Mouse (Mus musculus) lung, postnatal 0 days (tissue): ENCODE data around the gene Clec16a. TPM values are rescaled to one million over a fixed set of nuclear protein-coding genes. Genes with fewer than 3 reads are reported as not detected.

Source experiments
- ATAC-seq: fragments of 200-750 bp; cut with Nextera tagmentation; 2 replicates; pipeline ENCODE4 v1.8.0; 2017; ENCODE audit warnings: moderate library complexity
- DNase-seq: peaks from one replicate; pipeline ENCODE4 v3.0.0-alpha.2; 2016; ENCODE audit warnings: low spot score
- H3K27ac ChIP-seq: fragments of 300-500 bp; sonication (generic); 2 replicates; pipeline ENCODE4 v1.5.1; 2014; ENCODE audit warnings: antibody characterized with exemption, mild to moderate bottlenecking, low read length, mixed read lengths
- H3K27me3 ChIP-seq: fragments of 300-500 bp; sonication (generic); replicated peaks from 2 replicates; pipeline ENCODE4 v1.6.1; 2014; ENCODE audit warnings: low read length, mixed read lengths; ENCODE audit not compliant: insufficient read depth
- H3K36me3 ChIP-seq: fragments of 300-500 bp; sonication (generic); 2 replicates; pipeline ENCODE4 v1.6.1; 2014; ENCODE audit warnings: low read length, mixed read lengths; ENCODE audit not compliant: insufficient read depth
- H3K4me1 ChIP-seq: fragments of 300-500 bp; sonication (generic); 2 replicates; pipeline ENCODE4 v1.6.1; 2014; ENCODE audit warnings: antibody characterized with exemption, low read depth, low read length, mixed read lengths; ENCODE audit not compliant: insufficient read depth
- H3K4me2 ChIP-seq: fragments of 300-500 bp; sonication (generic); replicated peaks from 2 replicates; pipeline ENCODE4 v1.6.1; 2014; ENCODE audit warnings: low read depth, mild to moderate bottlenecking, low read length, moderate library complexity, mixed read lengths
- H3K4me3 ChIP-seq: fragments of 300-500 bp; sonication (generic); 2 replicates; pipeline ENCODE4 v1.5.1; 2014; ENCODE audit warnings: low read depth, low read length
- H3K9ac ChIP-seq: fragments of 300-500 bp; sonication (generic); replicated peaks from 2 replicates; pipeline ENCODE4 v1.6.1; 2014; ENCODE audit warnings: low read depth, mild to moderate bottlenecking
- H3K9me3 ChIP-seq: fragments of 300-500 bp; sonication (generic); 2 replicates; pipeline ENCODE4 v1.6.1; 2016; ENCODE audit warnings: low read length, mixed read lengths
- CTCF ChIP-seq: IDR thresholded peaks from 2 replicates; pipeline ENCODE4 v1.5.1; 2016; ENCODE audit warnings: antibody characterized with exemption, mild to moderate bottlenecking
- EP300 ChIP-seq: IDR thresholded peaks from 2 replicates; pipeline ENCODE4 v1.6.1; 2016; ENCODE audit warnings: antibody characterized with exemption, mild to moderate bottlenecking, control low read depth
- WGBS: fragments of 180-500 bp; shearing (Covaris S2); extraction: QIAGEN DNeasy Blood & Tissue Kit; methylation state at CpG from one replicate; pipeline ENCODE4 v1.1.7; 2014; 5-methylcytosine and 5-hydroxymethylcytosine counted together
- polyA plus RNA-seq: library from polyadenylated mRNA; unstranded; fragments of >200 nt; fragmentation: Nextera tagmentation; extraction: Ambion mirVana; gene quantifications from 2 replicates; pipeline ENCODE4 v1.2.1, GENCODE M21; 2015

The Clec16a gene
- polyA plus RNA-seq, 1 experiment from 2014 or later = 32.0 TPM

DNA sequence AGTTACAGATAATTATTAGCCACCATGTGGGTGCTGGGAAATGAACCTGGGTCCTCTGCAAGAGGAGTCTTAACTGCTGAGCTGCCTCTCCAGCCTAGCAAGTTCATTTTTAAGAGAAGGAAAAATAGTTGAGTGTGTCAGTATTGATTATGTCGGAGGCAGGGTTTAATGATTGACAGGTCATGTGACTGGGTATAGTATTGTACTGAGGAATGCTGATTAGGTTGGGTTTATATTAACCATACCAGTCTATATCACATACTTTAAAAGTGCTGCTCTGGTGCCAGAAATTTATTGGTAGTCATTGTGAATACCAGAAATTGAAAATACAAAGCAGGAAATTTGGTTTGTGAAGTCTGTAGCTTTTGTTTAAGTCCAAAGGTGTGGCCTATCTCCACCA is 130.5 kb downstream of the Clec16a start:
- Histone ChIP-seq H3K9me3 (no peaks in the 10 kb centered on the region), H3K4me3 (no peak overlapping the region), H3K4me2 (no peak overlapping the region), H3K27me3 (no peaks in the 10 kb centered on the region), H3K9ac (no peak overlapping the region), H3K4me1 (peaks cover 6% of the 10 kb centered on the region; the same call in 1 of the 2 replicates), H3K27ac (no peak overlapping the region), H3K36me3 (no peaks in the 10 kb centered on the region)
- DNase-seq (no peak), ATAC-seq (no peak)
- TF ChIP-seq EP300 (no peak), CTCF (no peak)
- WGBS = 63% methylated on average over 1 of the region's 1 CpGs

DNA sequence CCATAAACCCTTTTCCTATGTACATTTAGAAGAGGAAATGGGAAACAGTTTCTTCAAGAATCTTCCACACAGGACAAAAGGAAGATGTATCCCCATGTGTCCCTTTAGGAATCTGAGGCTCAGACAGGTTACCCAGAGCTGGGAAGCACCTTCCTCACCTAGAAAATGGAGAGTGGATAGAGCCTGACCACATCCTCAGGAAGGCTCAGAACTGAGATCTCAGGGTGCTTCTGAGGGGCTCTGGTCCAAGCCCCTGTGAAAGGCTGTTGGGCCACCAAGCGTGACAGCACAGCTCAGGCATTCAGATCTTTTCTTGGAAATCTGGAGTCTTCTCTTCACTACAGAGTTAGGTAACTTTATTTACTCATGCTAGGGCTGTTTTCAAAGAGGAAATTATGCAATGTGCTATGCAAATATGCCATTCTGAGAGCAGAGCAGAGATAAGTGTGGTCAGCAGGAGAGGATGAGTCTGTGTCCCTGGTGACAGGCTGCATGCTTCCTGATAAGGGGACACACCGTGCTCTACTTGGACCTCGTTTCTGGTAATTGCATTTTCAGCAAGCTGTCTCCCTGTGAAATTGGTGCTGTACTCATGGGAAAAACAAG is 131.4 kb downstream of the Clec16a start:
- Histone ChIP-seq H3K4me2 (no peak overlapping the region), H3K9ac (no peak overlapping the region), H3K4me3 (no peak overlapping the region), H3K9me3 (no peaks in the 10 kb centered on the region), H3K4me1 (peaks cover 6% of the 10 kb centered on the region; the same call in 1 of the 2 replicates), H3K36me3 (no peaks in the 10 kb centered on the region), H3K27ac (no peak overlapping the region), H3K27me3 (no peaks in the 10 kb centered on the region)
- DNase-seq (peak; percentile 72), ATAC-seq (peak; percentile 73)
- TF ChIP-seq EP300 = peak; percentile 64
- TF ChIP-seq CTCF = no peak
- 23% methylated on average over 3 of the region's 3 CpGs for WGBS

DNA sequence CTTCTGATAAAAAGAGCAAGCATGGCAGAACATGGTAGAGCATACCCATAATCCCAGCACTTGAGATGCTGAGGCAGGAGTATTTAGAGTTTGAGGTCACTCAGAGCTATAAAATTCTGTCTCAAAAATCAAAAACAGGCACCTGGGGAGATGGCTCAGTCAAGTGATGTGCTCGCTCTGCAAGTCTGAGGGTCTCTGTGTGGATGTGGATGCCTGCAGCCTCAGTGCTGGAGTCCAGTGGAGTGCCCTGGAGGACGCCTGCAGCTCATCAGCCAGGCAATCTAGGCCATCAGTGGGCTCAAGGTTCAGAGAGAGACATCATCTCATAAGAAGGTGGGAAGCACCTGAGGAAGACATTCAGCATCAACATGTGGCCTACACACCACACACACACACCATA is 137.4 kb downstream of the Clec16a start:
- Histone ChIP-seq H3K9me3 (no peaks in the 10 kb centered on the region), H3K27me3 (no peaks in the 10 kb centered on the region), H3K9ac (no peak overlapping the region), H3K4me1 (no peaks in the 10 kb centered on the region), H3K27ac (no peak overlapping the region), H3K4me3 (no peak overlapping the region), H3K36me3 (no peaks in the 10 kb centered on the region), H3K4me2 (no peak overlapping the region)
- TF ChIP-seq CTCF (no peak), EP300 (no peak)
- ATAC-seq (no peak), DNase-seq (no peak)
- WGBS = 88% methylated on average over 2 of the region's 2 CpGs

DNA sequence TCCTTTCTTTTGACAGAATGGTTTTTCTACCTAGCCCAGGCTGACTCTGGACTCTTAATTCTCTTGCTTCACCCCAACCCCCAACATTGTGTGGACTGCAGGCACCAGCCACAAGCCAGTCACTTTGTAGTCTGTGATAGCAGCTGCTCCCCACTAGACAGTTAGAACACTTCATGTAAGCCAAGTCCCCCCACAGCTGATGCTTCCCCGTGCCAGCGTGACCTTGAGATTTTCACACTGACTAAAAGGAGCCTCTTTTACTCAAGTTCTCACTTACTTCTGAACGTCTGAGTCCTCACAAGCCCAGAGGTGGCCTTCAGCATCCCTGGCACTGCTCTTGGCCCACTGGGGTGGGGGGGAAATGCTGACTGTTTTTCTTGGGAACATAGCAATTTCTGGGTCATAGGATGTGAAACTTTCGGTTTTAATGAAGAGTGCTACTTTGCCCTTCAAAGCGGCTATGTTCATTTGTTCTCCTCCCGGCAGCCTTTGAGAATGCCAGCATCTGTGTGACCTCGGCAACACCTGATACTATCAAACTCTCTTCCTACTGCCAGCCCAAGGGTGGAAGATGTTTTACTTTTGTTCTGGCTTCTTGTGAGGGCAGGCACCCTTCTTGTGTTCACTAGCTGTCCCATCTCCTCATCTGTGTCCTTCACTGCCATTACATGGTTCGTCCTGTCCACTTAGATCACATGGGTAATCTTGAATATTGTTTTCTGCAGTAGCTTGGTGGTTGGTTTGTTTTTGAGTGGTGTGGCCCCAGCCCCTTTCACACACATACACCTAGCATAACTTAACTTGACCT is 138.3 kb downstream of the Clec16a start:
- Histone ChIP-seq H3K27ac (no peak overlapping the region), H3K27me3 (no peaks in the 10 kb centered on the region), H3K4me1 (no peaks in the 10 kb centered on the region), H3K36me3 (no peaks in the 10 kb centered on the region), H3K4me2 (no peak overlapping the region), H3K9ac (no peak overlapping the region), H3K9me3 (no peaks in the 10 kb centered on the region), H3K4me3 (no peak overlapping the region)
- WGBS = 68% methylated on average over 8 of the region's 8 CpGs
- TF ChIP-seq CTCF = no peak
- TF ChIP-seq EP300 = no peak
- no peak for ATAC-seq
- DNase-seq = no peak

DNA sequence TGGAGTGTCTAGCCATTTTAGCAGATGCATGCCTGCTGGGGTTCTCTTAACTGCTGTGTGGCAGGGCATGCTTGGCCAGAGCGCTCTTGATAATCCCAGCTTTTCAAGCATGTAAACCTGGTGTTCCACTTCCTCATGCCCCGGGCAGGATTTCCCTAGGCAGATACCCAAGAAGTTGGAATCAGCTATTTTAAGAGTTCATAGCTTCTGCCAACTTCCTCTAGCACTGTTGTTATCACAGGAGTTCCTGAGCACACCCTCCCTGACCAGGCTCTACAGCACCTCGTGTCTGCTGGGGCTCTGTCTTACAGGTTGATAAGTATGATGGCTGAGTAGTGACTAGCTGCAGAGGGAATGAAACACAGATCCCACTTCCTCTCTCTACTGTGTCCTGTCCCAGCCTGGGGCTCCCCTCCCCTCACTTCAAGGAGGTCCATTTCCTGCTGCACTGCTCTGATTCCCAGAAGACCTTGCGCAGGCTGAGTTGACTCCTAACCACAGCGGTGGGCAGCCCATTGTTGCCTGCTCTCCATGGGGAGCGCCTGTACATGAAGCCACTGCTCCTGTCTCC is 144.7 kb downstream of the Clec16a start:
- 33% methylated on average over 6 of the region's 6 CpGs for WGBS
- no peaks in the 10 kb centered on the region for H3K27me3 ChIP-seq
- H3K4me1 ChIP-seq = peaks cover 14% of the 10 kb centered on the region; the same call in 1 of the 2 replicates
- H3K9me3 ChIP-seq = no peaks in the 10 kb centered on the region
- no peak overlapping the region for H3K4me3 ChIP-seq
- no peak overlapping the region for H3K4me2 ChIP-seq
- H3K27ac ChIP-seq = peak overlapping the region; percentile 47; the same call in 1 of the 2 replicates
- TF ChIP-seq CTCF = no peak
- TF ChIP-seq EP300 = peak; percentile 36; the same call in 1 of the 2 replicates
- DNase-seq (peak; percentile 77), ATAC-seq (peak; percentile 80)
- H3K36me3 ChIP-seq = no peaks in the 10 kb centered on the region; the same call in 1 of the 2 replicates
- H3K9ac ChIP-seq = no peak overlapping the region

DNA sequence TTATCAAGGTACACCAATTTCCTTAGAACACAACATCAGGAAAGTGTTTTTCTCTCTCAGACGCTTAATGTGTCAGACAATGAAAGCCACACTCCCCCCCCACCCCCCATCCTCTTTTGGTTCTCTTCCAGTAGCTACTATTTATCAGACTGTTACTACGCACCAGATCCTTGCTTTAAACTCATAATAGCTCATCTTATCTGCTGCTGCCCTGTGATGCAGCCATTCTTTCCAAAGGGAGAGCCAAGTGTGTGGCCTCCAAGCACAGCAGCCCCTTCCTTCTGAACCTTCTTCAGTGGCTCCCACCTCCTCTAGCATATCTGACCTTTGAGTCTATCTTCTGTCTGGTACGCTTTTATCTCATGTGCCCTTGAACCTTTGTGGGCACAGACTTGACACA is 145.3 kb downstream of the Clec16a start:
- no peaks in the 10 kb centered on the region for H3K9me3 ChIP-seq
- H3K4me3 ChIP-seq = no peak overlapping the region
- no peak overlapping the region for H3K4me2 ChIP-seq
- DNase-seq = no peak
- TF ChIP-seq CTCF (no peak), EP300 (peak; percentile 21; the same call in 1 of the 2 replicates)
- WGBS = 56% methylated on average over 3 of the region's 3 CpGs
- peaks cover 14% of the 10 kb centered on the region; the same call in 1 of the 2 replicates for H3K4me1 ChIP-seq
- H3K9ac ChIP-seq = no peak overlapping the region
- no peak for ATAC-seq
- H3K36me3 ChIP-seq = no peaks in the 10 kb centered on the region; the same call in 1 of the 2 replicates
- H3K27ac ChIP-seq = no peak overlapping the region
- H3K27me3 ChIP-seq = no peaks in the 10 kb centered on the region
